Mouse (Mus musculus): ENCODE results near the gene Tnxb.
"Not testable (repeated sequence)": the region's sequence is repeated elsewhere in the genome, so short reads cannot be mapped to it uniquely, and the experiment has no call there.

DNA sequence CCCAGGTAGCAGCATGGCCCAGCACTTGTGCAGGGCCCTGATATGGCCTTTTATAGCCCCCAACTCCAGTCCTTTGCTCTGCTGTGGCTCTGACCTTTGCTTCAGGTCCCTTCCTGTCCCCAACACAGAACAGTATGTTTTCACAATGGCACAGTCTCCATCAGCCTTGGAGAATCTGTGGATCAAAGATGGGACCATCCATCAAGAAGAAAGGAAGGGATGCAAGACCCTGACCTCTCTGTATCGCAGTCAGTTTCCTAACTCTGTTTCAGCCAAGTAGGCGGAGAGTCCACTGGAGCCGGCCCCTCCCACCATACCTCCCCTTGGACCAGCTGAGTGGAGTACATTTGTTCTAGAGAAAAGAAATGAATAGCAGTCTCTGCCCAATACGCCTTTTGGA, 51.9 kb downstream of the Tnxb start:
- not testable (repeated sequence) for TF ChIP-seq POLR2A (IDR thresholded peaks at IDR 0.05; ENCODE audit: borderline replicate concordance, extremely low read depth, low read depth, low read length); CTCF (IDR thresholded peaks at IDR 0.05; ENCODE audit: insufficient read depth, low read length)

Measured in lung, adult 2 months (tissue).